Mouse (Mus musculus) stomach, embryonic 14.5 days (tissue): ENCODE measurements around the gene Vps4b. TPM values are rescaled to one million over a fixed set of nuclear protein-coding genes. Genes with fewer than 3 reads are reported as not detected.

Source experiments
- ATAC-seq: fragments of 200-750 bp; cut with Nextera tagmentation; 2 replicates; pipeline ENCODE4 v1.8.0; 2017; ENCODE audit warnings: low read depth, moderate TSS enrichment; ENCODE audit not compliant: insufficient number of reproducible peaks, insufficient read depth, low FRiP score
- H3K27ac ChIP-seq: fragments of 300-500 bp; sonication (generic); 2 replicates; pipeline ENCODE4 v1.5.1; 2014; ENCODE audit warnings: mild to moderate bottlenecking, low read length, moderate library complexity, mixed read lengths
- H3K27me3 ChIP-seq: fragments of 300-500 bp; sonication (generic); 2 replicates; pipeline ENCODE4 v1.6.1; 2014; ENCODE audit warnings: low read length, control low read depth, mixed read lengths; ENCODE audit not compliant: control insufficient read depth, insufficient read depth
- H3K36me3 ChIP-seq: fragments of 300-500 bp; sonication (generic); 2 replicates; pipeline ENCODE4 v1.6.1; 2014; ENCODE audit warnings: mild to moderate bottlenecking, control low read depth, low read length, moderate library complexity, mixed read lengths; ENCODE audit not compliant: control insufficient read depth, insufficient read depth
- H3K4me1 ChIP-seq: fragments of 300-500 bp; sonication (generic); 2 replicates; pipeline ENCODE4 v1.6.1; 2014; ENCODE audit warnings: low read length, control low read depth, mixed read lengths; ENCODE audit not compliant: control insufficient read depth, insufficient read depth
- H3K4me2 ChIP-seq: fragments of 300-500 bp; sonication (generic); replicated peaks from 2 replicates; pipeline ENCODE4 v1.6.1; 2014; ENCODE audit warnings: low read depth, low read length, control low read depth
- H3K4me3 ChIP-seq: fragments of 300-500 bp; sonication (generic); 2 replicates; pipeline ENCODE4 v1.5.1; 2014; ENCODE audit warnings: low read depth, low read length, control low read depth
- H3K9ac ChIP-seq: fragments of 300-500 bp; sonication (generic); replicated peaks from 2 replicates; pipeline ENCODE4 v1.6.1; 2014; ENCODE audit warnings: low read depth, mild to moderate bottlenecking, control low read depth, low read length, moderate library complexity, mixed read lengths
- H3K9me3 ChIP-seq: fragments of 300-500 bp; sonication (generic); 2 replicates; pipeline ENCODE4 v1.6.1; 2016; ENCODE audit warnings: low read depth, low read length, control low read depth; ENCODE audit not compliant: control insufficient read depth
- WGBS: fragments of 180-500 bp; shearing (Covaris S2); extraction: QIAGEN DNeasy Blood & Tissue Kit; methylation state at CpG from one replicate; pipeline ENCODE4 v1.1.7; 2014; 5-methylcytosine and 5-hydroxymethylcytosine counted together
- polyA plus RNA-seq: library from polyadenylated mRNA; unstranded; fragments of >200 nt; fragmentation: Nextera tagmentation; extraction: Ambion mirVana; gene quantifications from 2 replicates; pipeline ENCODE4 v1.2.1, GENCODE M21; 2014

The Vps4b gene
- polyA plus RNA-seq, 1 experiment from 2014 or later: 74.1 TPM

- H3K4me1 ChIP-seq: 0 out of 2 replicates have a peak, but pooled peaks cover 8% of the 10 kb centered on the region
- ATAC-seq: no peak
- H3K9ac ChIP-seq: peak overlapping the region; percentile 10; the same call in 1 of the 2 replicates
Measured at GRCm38 (mm10) chr1:106796987-106797779, 655 bp upstream of the Vps4b start.

GRCm38 (mm10) chr1:106795634-106796541 lies 640 bp downstream of the Vps4b start:
- H3K36me3 ChIP-seq: no peaks in the 10 kb centered on the region; the same call in 1 of the 2 replicates
- WGBS: 2% methylated on average over 51 of the region's 51 CpGs
- H3K9me3 ChIP-seq: no peaks in the 10 kb centered on the region
- peak overlapping the region; percentile 65 for H3K4me2 ChIP-seq
- peak overlapping the region; percentile 95 for H3K9ac ChIP-seq
- ATAC-seq: peak; percentile 88
- H3K4me3 ChIP-seq: peak overlapping the region; percentile 99
- no peaks in the 10 kb centered on the region for H3K27me3 ChIP-seq
- H3K27ac ChIP-seq: peak overlapping the region; percentile 96
- 0 out of 2 replicates have a peak, but pooled peaks cover 8% of the 10 kb centered on the region for H3K4me1 ChIP-seq

More at GRCm38 (mm10) chr1:106796987-106797779, 655 bp upstream of the Vps4b start:
- H3K4me3 ChIP-seq: peak overlapping the region; percentile 99
- WGBS: 59% methylated on average over 7 of the region's 7 CpGs
- H3K9me3 ChIP-seq: no peaks in the 10 kb centered on the region
- H3K4me2 ChIP-seq: peak overlapping the region; percentile 50
- H3K27me3 ChIP-seq: no peaks in the 10 kb centered on the region
- no peaks in the 10 kb centered on the region for H3K36me3 ChIP-seq
- H3K27ac ChIP-seq: no peak overlapping the region

GRCm38 (mm10) chr1:106774896-106775295 lies 21.6 kb downstream of the Vps4b start:
- no peak overlapping the region for H3K4me2 ChIP-seq
- H3K4me1 ChIP-seq: no peaks in the 10 kb centered on the region
- WGBS: 82% methylated on average over 4 of the region's 4 CpGs
- no peaks in the 10 kb centered on the region for H3K27me3 ChIP-seq
- no peak overlapping the region for H3K4me3 ChIP-seq
- no peak overlapping the region for H3K9ac ChIP-seq
- no peaks in the 10 kb centered on the region for H3K9me3 ChIP-seq
- H3K36me3 ChIP-seq: peaks cover 65% of the 10 kb centered on the region
- no peak overlapping the region for H3K27ac ChIP-seq
- no peak for ATAC-seq

GRCm38 (mm10) chr1:106774092-106774491 lies 22.4 kb downstream of the Vps4b start:
- WGBS: 77% methylated on average over 9 of the region's 9 CpGs
- H3K9me3 ChIP-seq: no peaks in the 10 kb centered on the region
- H3K27ac ChIP-seq: no peak overlapping the region
- no peaks in the 10 kb centered on the region for H3K27me3 ChIP-seq
- ATAC-seq: no peak
- peaks cover 58% of the 10 kb centered on the region for H3K36me3 ChIP-seq
- H3K4me2 ChIP-seq: no peak overlapping the region
- no peaks in the 10 kb centered on the region for H3K4me1 ChIP-seq
- H3K9ac ChIP-seq: no peak overlapping the region
- no peak overlapping the region for H3K4me3 ChIP-seq

- H3K4me1 ChIP-seq: no peaks in the 10 kb centered on the region
- H3K27me3 ChIP-seq: no peaks in the 10 kb centered on the region
- H3K9ac ChIP-seq: no peak overlapping the region
- H3K9me3 ChIP-seq: no peaks in the 10 kb centered on the region
- H3K4me3 ChIP-seq: no peak overlapping the region
- H3K27ac ChIP-seq: no peak overlapping the region
- ATAC-seq: no peak
- peaks cover 46% of the 10 kb centered on the region for H3K36me3 ChIP-seq
- H3K4me2 ChIP-seq: no peak overlapping the region
Measured at GRCm38 (mm10) chr1:106768773-106769172, 27.8 kb downstream of the Vps4b start.

GRCm38 (mm10) chr1:106765771-106766170 lies 30.8 kb downstream of the Vps4b start:
- no peak overlapping the region for H3K27ac ChIP-seq
- no peaks in the 10 kb centered on the region for H3K4me1 ChIP-seq
- H3K9ac ChIP-seq: no peak overlapping the region
- no peak overlapping the region for H3K4me3 ChIP-seq
- H3K36me3 ChIP-seq: peaks cover 27% of the 10 kb centered on the region
- no peaks in the 10 kb centered on the region for H3K9me3 ChIP-seq
- H3K4me2 ChIP-seq: no peak overlapping the region
- no peak for ATAC-seq
- 93% methylated on average over 8 of the region's 8 CpGs for WGBS
- H3K27me3 ChIP-seq: no peaks in the 10 kb centered on the region

- no peak for ATAC-seq
- Histone ChIP-seq H3K9me3 (no peaks in the 10 kb centered on the region), H3K27me3 (no peaks in the 10 kb centered on the region), H3K4me2 (no peak overlapping the region), H3K4me1 (no peaks in the 10 kb centered on the region), H3K27ac (no peak overlapping the region), H3K36me3 (peaks cover 21% of the 10 kb centered on the region), H3K4me3 (no peak overlapping the region), H3K9ac (no peak overlapping the region)
- WGBS: 91% methylated on average over 2 of the region's 2 CpGs
Measured at GRCm38 (mm10) chr1:106764846-106765245, 31.7 kb downstream of the Vps4b start.

- 75% methylated on average over 3 of the region's 3 CpGs for WGBS
- H3K36me3 ChIP-seq: peaks cover 21% of the 10 kb centered on the region
- H3K4me1 ChIP-seq: no peaks in the 10 kb centered on the region
- H3K9ac ChIP-seq: no peak overlapping the region
- no peak for ATAC-seq
- no peaks in the 10 kb centered on the region for H3K27me3 ChIP-seq
- no peaks in the 10 kb centered on the region for H3K9me3 ChIP-seq
- H3K27ac ChIP-seq: no peak overlapping the region
- no peak overlapping the region for H3K4me3 ChIP-seq
- no peak overlapping the region for H3K4me2 ChIP-seq
Measured at GRCm38 (mm10) chr1:106764281-106764680, 32.2 kb downstream of the Vps4b start.
